Mouse (Mus musculus) lung, postnatal 4 days (tissue): ENCODE results near the gene Rabgap1l.

ENCODE experiments used
- DNase-seq, 2 experiments: peaks; one replicate each; pipeline ENCODE4 v3.0.0; 2021

The Rabgap1l gene

GRCm38 (mm10) chr1:160787164-160787563 is 5.8 kb downstream of the Rabgap1l start:
- no peak for DNase-seq

- DNase-seq, result no peak
These were observed 6.4 kb downstream of the Rabgap1l start for GRCm38 (mm10) chr1:160786571-160786970.

- no peak for DNase-seq
These were observed 7.3 kb downstream of the Rabgap1l start for GRCm38 (mm10) chr1:160785681-160786225.

- no peak for DNase-seq
These were observed 8.9 kb downstream of the Rabgap1l start for GRCm38 (mm10) chr1:160784122-160784521.

- no peak for DNase-seq
These were observed 18.8 kb downstream of the Rabgap1l start for GRCm38 (mm10) chr1:160774166-160774565.

GRCm38 (mm10) chr1:160765565-160765964 is 27.4 kb downstream of the Rabgap1l start:
- no peak for DNase-seq

- peak; percentile 48 to 72 for DNase-seq
These were observed 34.8 kb downstream of the Rabgap1l start for GRCm38 (mm10) chr1:160758243-160758642.

GRCm38 (mm10) chr1:160755359-160755758 is 37.7 kb downstream of the Rabgap1l start:
- no peak for DNase-seq

GRCm38 (mm10) chr1:160750629-160751028 is 42.4 kb downstream of the Rabgap1l start:
- no peak for DNase-seq

GRCm38 (mm10) chr1:160746786-160747185 is 46.2 kb downstream of the Rabgap1l start:
- peak; percentile 18 to 62 for DNase-seq

- no peak for DNase-seq
These were observed 47.6 kb downstream of the Rabgap1l start for GRCm38 (mm10) chr1:160745238-160745930.

GRCm38 (mm10) chr1:160744009-160744408 is 49.0 kb downstream of the Rabgap1l start:
- no peak for DNase-seq

GRCm38 (mm10) chr1:160743229-160743628 is 49.8 kb downstream of the Rabgap1l start:
- DNase-seq, result peak in 1 of 2 experiments; percentile 52

- no peak for DNase-seq
These were observed 52.4 kb downstream of the Rabgap1l start for GRCm38 (mm10) chr1:160740650-160741049.

- no peak for DNase-seq
These were observed 58.3 kb downstream of the Rabgap1l start for GRCm38 (mm10) chr1:160734743-160735142.

- DNase-seq, result no peak
These were observed 63.1 kb downstream of the Rabgap1l start for GRCm38 (mm10) chr1:160729944-160730343.

- no peak for DNase-seq
These were observed 75.3 kb downstream of the Rabgap1l start for GRCm38 (mm10) chr1:160717742-160718141.

GRCm38 (mm10) chr1:160714685-160715084 is 78.3 kb downstream of the Rabgap1l start:
- no peak for DNase-seq

GRCm38 (mm10) chr1:160713887-160714286 is 79.1 kb downstream of the Rabgap1l start:
- DNase-seq, result no peak

GRCm38 (mm10) chr1:160713383-160713782 is 79.6 kb downstream of the Rabgap1l start:
- DNase-seq, result no peak

- DNase-seq, result no peak
These were observed 82.5 kb downstream of the Rabgap1l start for GRCm38 (mm10) chr1:160710539-160710938.

- no peak for DNase-seq
These were observed 88.4 kb downstream of the Rabgap1l start for GRCm38 (mm10) chr1:160704596-160704995.

GRCm38 (mm10) chr1:160703813-160704212 is 89.2 kb downstream of the Rabgap1l start:
- no peak for DNase-seq

GRCm38 (mm10) chr1:160693094-160693447 is 99.9 kb downstream of the Rabgap1l start:
- DNase-seq, result peak; percentile 91 to 94
